Mouse (Mus musculus) myocyte (in vitro differentiated cells): Measurements from ENCODE around the gene H2-DMa. TPM values are rescaled to one million over a fixed set of nuclear protein-coding genes. Genes with fewer than 3 reads are reported as not detected.
"Not testable (repeated sequence)": the region's sequence is repeated elsewhere in the genome, so short reads cannot be mapped to it uniquely, and the experiment has no call there.

ENCODE experiments used
- H3K27me3 ChIP-seq: one replicate; pipeline ENCODE4 v1.6.1; 2011; ENCODE audit not compliant: control insufficient read depth, insufficient read depth, insufficient read length
- H3K36me3 ChIP-seq: one replicate; pipeline ENCODE4 v1.6.1; 2011; ENCODE audit not compliant: control insufficient read depth, insufficient read depth
- H3K4me2 ChIP-seq: one replicate; pipeline ENCODE4 v1.6.1; 2011; ENCODE audit warnings: low read depth, control low read depth
- H3K4me3 ChIP-seq: one replicate; pipeline ENCODE4 v1.5.1; 2011; ENCODE audit warnings: mild to moderate bottlenecking, control low read depth, moderate library complexity
- H3K79me2 ChIP-seq: one replicate; pipeline ENCODE4 v1.6.1; 2011; ENCODE audit not compliant: control insufficient read depth, insufficient read depth
- H3ac ChIP-seq: one replicate; pipeline ENCODE4 v1.6.1; 2011; ENCODE audit not compliant: control insufficient read depth, insufficient read length
- CEBPB ChIP-seq: IDR thresholded peaks from 2 replicates; pipeline ENCODE4 v1.6.1; 2011; ENCODE audit warnings: mild to moderate bottlenecking, moderate library complexity; ENCODE audit not compliant: poor library complexity, insufficient read depth, severe bottlenecking
- E2F4 ChIP-seq: IDR thresholded peaks from one replicate; pipeline ENCODE4 v1.6.1; 2011; ENCODE audit warnings: mild to moderate bottlenecking, control low read depth, moderate library complexity; ENCODE audit not compliant: insufficient read depth
- MAX ChIP-seq: IDR thresholded peaks from one replicate; pipeline ENCODE4 v1.6.1; 2011; ENCODE audit warnings: low read depth, mild to moderate bottlenecking, control low read depth
- MYOD1 ChIP-seq, 3 experiments: IDR thresholded peaks; one replicate each; pipeline ENCODE4 v1.6.1; 2011; ENCODE audit warnings: control low read depth in 2 of 3, low read depth in 2 of 3, mild to moderate bottlenecking in 2 of 3, moderate library complexity in 1 of 3; ENCODE audit not compliant: insufficient read length in 2 of 3, control insufficient read depth in 1 of 3
- MYOG ChIP-seq, 3 experiments: IDR thresholded peaks; one replicate each; pipeline ENCODE4 v1.6.1; 2011; ENCODE audit warnings: control low read depth in 2 of 3, low read depth in 2 of 3, mild to moderate bottlenecking in 2 of 3; ENCODE audit not compliant: insufficient read length in 2 of 3, control insufficient read depth in 1 of 3, insufficient read depth in 1 of 3
- POLR2A ChIP-seq: IDR thresholded peaks from one replicate; pipeline ENCODE4 v1.6.1; 2011; ENCODE audit warnings: low read depth, mild to moderate bottlenecking, control low read depth, moderate library complexity; ENCODE audit not compliant: insufficient read length
- POLR2AphosphoS2 ChIP-seq: IDR thresholded peaks from one replicate; pipeline ENCODE4 v1.6.1; 2011; ENCODE audit warnings: low read depth, control low read depth; ENCODE audit not compliant: insufficient read length
- REST ChIP-seq: IDR thresholded peaks from one replicate; pipeline ENCODE4 v1.6.1; 2011; ENCODE audit warnings: mild to moderate bottlenecking, control low read depth, moderate library complexity; ENCODE audit not compliant: insufficient read depth, insufficient read length
- SRF ChIP-seq: IDR thresholded peaks from one replicate; pipeline ENCODE4 v1.6.1; 2011; ENCODE audit warnings: low read depth; ENCODE audit not compliant: control insufficient read depth, insufficient read length
- TCF12 ChIP-seq: IDR thresholded peaks from one replicate; pipeline ENCODE4 v1.6.1; 2011; ENCODE audit warnings: mild to moderate bottlenecking, control low read depth; ENCODE audit not compliant: poor library complexity, insufficient read depth, severe bottlenecking
- TCF3 ChIP-seq: IDR thresholded peaks from one replicate; pipeline ENCODE4 v1.6.1; 2011; ENCODE audit warnings: low read depth, control low read depth; ENCODE audit not compliant: insufficient read length
- USF1 ChIP-seq: IDR thresholded peaks from one replicate; pipeline ENCODE4 v1.6.1; 2011; ENCODE audit warnings: low read depth, mild to moderate bottlenecking, control low read depth, moderate library complexity
- polyA plus RNA-seq: library from polyadenylated mRNA; unstranded; fragments of >200 nt; fragmentation: generic; extraction: Trizol; gene quantifications from one replicate; pipeline ENCODE4 v1.2.1, GENCODE M21; 2012; ENCODE audit warnings: missing spikeins

H2-DMa gene
- polyA plus RNA-seq, 1 experiment, result 7.2 TPM

- Histone ChIP-seq H3K27me3 (peaks cover 68% of the 10 kb centered on the region), H3K79me2 (no peaks in the 10 kb centered on the region), H3ac (no peak within 1 kb of the TSS), H3K4me2 (no peak within 1 kb of the TSS), H3K36me3 (no peaks in the 10 kb centered on the region), H3K4me3 (no peak within 1 kb of the TSS)
- no peak for TF ChIP-seq MAX
- TF ChIP-seq REST, result no peak
Measured at GRCm38 (mm10) chr17:34143033-34143432, 23.7 kb downstream of the H2-DMa start, which contains the start of gene H2-DMb2. Gene H2-DMb2 (plus strand): TSS chr17:34143307.

- TF ChIP-seq POLR2AphosphoS2 (no peak), REST (no peak), MYOG (IDR thresholded peaks at IDR 0.05; ENCODE audit: control insufficient read depth in 1 of 3, insufficient read depth in 1 of 3, insufficient read length in 2 of 3, low read depth in 2 of 3) (no peak), SRF (no peak), TCF12 (no peak)
- no peaks in the 10 kb centered on the region for H3K79me2 ChIP-seq
- no peak overlapping the region for H3K4me3 ChIP-seq
- no peak overlapping the region for H3ac ChIP-seq
- peaks cover 64% of the 10 kb centered on the region for H3K27me3 ChIP-seq
- H3K36me3 ChIP-seq, result no peaks in the 10 kb centered on the region
- H3K4me2 ChIP-seq, result no peak overlapping the region
Measured at GRCm38 (mm10) chr17:34143461-34143860, 24.1 kb downstream of the H2-DMa start.

- not testable (repeated sequence) for H3K4me3 ChIP-seq, H3K4me2 ChIP-seq, H3K36me3 ChIP-seq, H3ac ChIP-seq, H3K79me2 ChIP-seq
- peaks cover 57% of the 10 kb centered on the region for H3K27me3 ChIP-seq
Measured at GRCm38 (mm10) chr17:34144221-34144620, 24.9 kb downstream of the H2-DMa start.

GRCm38 (mm10) chr17:34144960-34145371, 25.6 kb downstream of the H2-DMa start:
- Histone ChIP-seq H3K79me2 (no peaks in the 10 kb centered on the region), H3K4me3 (no peak overlapping the region), H3K36me3 (no peaks in the 10 kb centered on the region), H3K4me2 (no peak overlapping the region), H3K27me3 (peaks cover 50% of the 10 kb centered on the region), H3ac (no peak overlapping the region)
- TF ChIP-seq USF1 (no peak), REST (no peak), POLR2AphosphoS2 (no peak), E2F4 (no peak), MYOD1 (IDR thresholded peaks at IDR 0.05; ENCODE audit: control insufficient read depth in 1 of 3, insufficient read length in 2 of 3, low read depth in 2 of 3) (no peak), TCF12 (no peak), MYOG (IDR thresholded peaks at IDR 0.05; ENCODE audit: control insufficient read depth in 1 of 3, insufficient read depth in 1 of 3, insufficient read length in 2 of 3, low read depth in 2 of 3) (no peak), CEBPB (no peak), SRF (no peak), TCF3 (no peak), MAX (no peak), POLR2A (no peak)

- Histone ChIP-seq H3K27me3 (no peaks in the 10 kb centered on the region), H3ac (no peak within 1 kb of the TSS), H3K79me2 (no peaks in the 10 kb centered on the region), H3K4me2 (no peak within 1 kb of the TSS), H3K4me3 (no peak within 1 kb of the TSS), H3K36me3 (no peaks in the 10 kb centered on the region)
- TF ChIP-seq MAX (no peak), MYOG (IDR thresholded peaks at IDR 0.05; ENCODE audit: control insufficient read depth in 1 of 3, insufficient read depth in 1 of 3, insufficient read length in 2 of 3, low read depth in 2 of 3) (no peak), E2F4 (no peak), CEBPB (no peak), USF1 (no peak), SRF (no peak), REST (no peak), POLR2AphosphoS2 (no peak), POLR2A (no peak), TCF3 (no peak), MYOD1 (IDR thresholded peaks at IDR 0.05; ENCODE audit: control insufficient read depth in 1 of 3, insufficient read length in 2 of 3, low read depth in 2 of 3) (no peak), TCF12 (no peak)
Measured at GRCm38 (mm10) chr17:34152923-34153322, 33.6 kb downstream of the H2-DMa start, which contains the start of gene H2-DMb1. Gene H2-DMb1 (plus strand): TSS chr17:34153072.

GRCm38 (mm10) chr17:34155534-34155933, 36.2 kb downstream of the H2-DMa start:
- no peak for TF ChIP-seq E2F4
- no peak for TF ChIP-seq TCF12
- no peak for TF ChIP-seq MAX
- no peak for TF ChIP-seq REST
- no peak for TF ChIP-seq MYOD1 (IDR thresholded peaks at IDR 0.05; ENCODE audit: control insufficient read depth in 1 of 3, insufficient read length in 2 of 3, low read depth in 2 of 3)
- TF ChIP-seq MYOG (IDR thresholded peaks at IDR 0.05; ENCODE audit: control insufficient read depth in 1 of 3, insufficient read depth in 1 of 3, insufficient read length in 2 of 3, low read depth in 2 of 3), result no peak
- TF ChIP-seq POLR2A, result no peak
- no peak for TF ChIP-seq USF1
- TF ChIP-seq CEBPB, result no peak
- TF ChIP-seq TCF3, result no peak
- Histone ChIP-seq H3K4me3 (no peak overlapping the region), H3K36me3 (no peaks in the 10 kb centered on the region), H3K4me2 (no peak overlapping the region), H3K79me2 (no peaks in the 10 kb centered on the region), H3ac (no peak overlapping the region), H3K27me3 (peaks cover 5% of the 10 kb centered on the region)
